Mouse (Mus musculus): ENCODE data around the gene Ahcy. TPM values are rescaled to one million over a fixed set of nuclear protein-coding genes. Genes with fewer than 3 reads are reported as not detected.

Gene Ahcy
- polyA plus RNA-seq, 1 experiment from 2014 or later, result 114 TPM

Other genes with a start within 250 kb of the Ahcy start
- gene Eif2s2, start 181.6 kb downstream of the Ahcy start, polyA plus RNA-seq (2016; fragmentation: Nextera tagmentation; extraction: Ambion mirVana), result 118 and 132 TPM in 2 replicates
- gene Gm14226, start 56.2 kb downstream of the Ahcy start, polyA plus RNA-seq (2016; fragmentation: Nextera tagmentation; extraction: Ambion mirVana), result 0.06 and 0.20 TPM in 2 replicates
- gene Itch, start 59.0 kb upstream of the Ahcy start, polyA plus RNA-seq (2016; fragmentation: Nextera tagmentation; extraction: Ambion mirVana), result 54.7 and 58.7 TPM in 2 replicates
- 383 and 398 TPM in 2 replicates for gene Dynlrb1, start 162.0 kb upstream of the Ahcy start, polyA plus RNA-seq (2016; fragmentation: Nextera tagmentation; extraction: Ambion mirVana)
- 87.1 TPM in 2 replicates for gene Map1lc3a, start 201.8 kb upstream of the Ahcy start, polyA plus RNA-seq (2016; fragmentation: Nextera tagmentation; extraction: Ambion mirVana)

Data from forebrain, embryonic 10.5 days (tissue).